Mouse (Mus musculus) heart, embryonic 14.5 days (tissue): Measurements from ENCODE around the gene Lyg2. TPM values are rescaled to one million over a fixed set of nuclear protein-coding genes. Genes with fewer than 3 reads are reported as not detected.

Experiments
- ATAC-seq: fragments of 200-750 bp; cut with Nextera tagmentation; 2 replicates; pipeline ENCODE4 v1.8.0; 2017; ENCODE audit warnings: low read depth, moderate TSS enrichment; ENCODE audit not compliant: insufficient number of reproducible peaks, insufficient read depth, low FRiP score
- H3K27ac ChIP-seq, 2 experiments: fragments of 200-500 bp in 1 of 2; fragments of 300-500 bp in 1 of 2; sonication (generic) in 1 of 2; replicated peaks in 1 of 2; 2 replicates each; pipeline ENCODE4 v1.5.1; 2012 to 2014; ENCODE audit warnings: low read depth in 2 of 2, low read length in 2 of 2, control low read depth in 1 of 2, mild to moderate bottlenecking in 1 of 2, mixed read lengths in 1 of 2; ENCODE audit not compliant: control insufficient read depth in 1 of 2, insufficient read depth in 1 of 2
- H3K27me3 ChIP-seq: fragments of 300-500 bp; sonication (generic); 2 replicates; pipeline ENCODE4 v1.6.1; 2014; ENCODE audit warnings: mild to moderate bottlenecking, low read length, control low read depth; ENCODE audit not compliant: control insufficient read depth, insufficient read depth
- H3K36me3 ChIP-seq: fragments of 300-500 bp; sonication (generic); 2 replicates; pipeline ENCODE4 v1.6.1; 2014; ENCODE audit warnings: mild to moderate bottlenecking, control low read depth, low read length, mixed read lengths; ENCODE audit not compliant: control insufficient read depth, insufficient read depth
- H3K4me1 ChIP-seq, 2 experiments: fragments of 200-500 bp in 1 of 2; fragments of 300-500 bp in 1 of 2; sonication (generic) in 1 of 2; 2 replicates each; pipeline ENCODE4 v1.6.1; 2012 to 2014; ENCODE audit warnings: low read length in 2 of 2, control low read depth in 1 of 2, mixed read lengths in 1 of 2; ENCODE audit not compliant: control insufficient read depth in 2 of 2, insufficient read depth in 2 of 2
- H3K4me2 ChIP-seq: fragments of 300-500 bp; sonication (generic); 2 replicates; pipeline ENCODE4 v1.6.1; 2014; ENCODE audit warnings: mild to moderate bottlenecking, low read length
- H3K4me3 ChIP-seq, 2 experiments: fragments of 200-500 bp in 1 of 2; fragments of 300-500 bp in 1 of 2; sonication (generic) in 1 of 2; 2 replicates each; pipeline ENCODE4 v1.5.1; 2012 to 2014; ENCODE audit warnings: low read length in 2 of 2, mild to moderate bottlenecking in 2 of 2, control low read depth in 1 of 2, low read depth in 1 of 2, moderate library complexity in 1 of 2; ENCODE audit not compliant: control insufficient read depth in 1 of 2, insufficient read depth in 1 of 2
- H3K9ac ChIP-seq: fragments of 300-500 bp; sonication (generic); 2 replicates; pipeline ENCODE4 v1.6.1; 2014; ENCODE audit warnings: mild to moderate bottlenecking, low read length
- H3K9me3 ChIP-seq: fragments of 300-500 bp; sonication (generic); 2 replicates; pipeline ENCODE4 v1.6.1; 2016; ENCODE audit warnings: low read length, control low read depth; ENCODE audit not compliant: control insufficient read depth
- WGBS: fragments of 180-500 bp; shearing (Covaris S2); extraction: QIAGEN DNeasy Blood & Tissue Kit; methylation state at CpG from one replicate; pipeline ENCODE4 v1.1.7; 2014; 5-methylcytosine and 5-hydroxymethylcytosine counted together
- polyA plus RNA-seq: library from polyadenylated mRNA; unstranded; fragments of >200 nt; fragmentation: Nextera tagmentation; extraction: Ambion mirVana; gene quantifications from 2 replicates; pipeline ENCODE4 v1.2.1, GENCODE M21; 2014

Gene Lyg2
- polyA plus RNA-seq, 1 experiment from 2014 or later: not detected

GRCm38 (mm10) chr1:37903178-37903577, 13.1 kb downstream of the Lyg2 start:
- Histone ChIP-seq H3K36me3 (peaks cover 18% of the 10 kb centered on the region), H3K4me1 (peaks cover 2 to 11% of the 10 kb centered on the region in 2 experiments; a peak in 2 of 4 replicates), H3K27ac (no peak overlapping the region), H3K27me3 (no peaks in the 10 kb centered on the region), H3K4me2 (no peak overlapping the region), H3K9ac (no peak overlapping the region), H3K9me3 (no peaks in the 10 kb centered on the region), H3K4me3 (no peak overlapping the region)
- no peak for ATAC-seq
- WGBS: 29% methylated on average over 6 of the region's 6 CpGs

GRCm38 (mm10) chr1:37900288-37900687, 16.0 kb downstream of the Lyg2 start:
- peaks cover 2 to 11% of the 10 kb centered on the region in 2 experiments; a peak in 2 of 4 replicates for H3K4me1 ChIP-seq
- H3K4me2 ChIP-seq: no peak overlapping the region
- no peak overlapping the region for H3K9ac ChIP-seq
- ATAC-seq: peak; percentile 21; the same call in 1 of the 2 replicates
- H3K36me3 ChIP-seq: peaks cover 42% of the 10 kb centered on the region
- no peaks in the 10 kb centered on the region for H3K27me3 ChIP-seq
- H3K27ac ChIP-seq: peak overlapping the region; percentile 14 to 24; a peak in 2 of 4 replicates
- H3K4me3 ChIP-seq: no peak overlapping the region
- 33% methylated on average over 6 of the region's 6 CpGs for WGBS
- no peaks in the 10 kb centered on the region for H3K9me3 ChIP-seq

DNA sequence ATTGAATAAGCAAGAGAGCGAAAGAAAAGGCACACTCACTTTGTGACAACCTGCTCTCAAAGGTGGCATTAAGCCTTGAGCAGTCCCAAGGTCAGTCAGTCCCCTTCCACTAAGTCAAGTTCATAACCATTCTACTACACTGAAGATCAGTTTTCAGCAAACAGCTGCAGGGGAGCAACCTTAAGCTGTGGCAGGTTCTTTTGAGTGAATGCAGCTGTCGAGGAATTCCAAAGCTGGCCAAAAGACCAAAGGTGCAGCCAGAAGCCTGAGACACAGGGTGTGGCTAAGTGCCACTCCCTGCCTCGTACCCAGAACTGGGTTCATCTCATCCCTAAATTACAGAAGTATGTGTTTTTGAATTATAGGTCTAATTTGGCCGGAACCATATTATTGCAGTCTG, 16.5 kb downstream of the Lyg2 start:
- H3K9ac ChIP-seq: no peak overlapping the region
- ATAC-seq: no peak
- H3K4me3 ChIP-seq: no peak overlapping the region
- peak overlapping the region; percentile 8 to 24; a peak in 2 of 4 replicates for H3K27ac ChIP-seq
- H3K4me1 ChIP-seq: peaks cover 2 to 11% of the 10 kb centered on the region in 2 experiments; a peak in 2 of 4 replicates
- no peaks in the 10 kb centered on the region for H3K27me3 ChIP-seq
- WGBS: 67% methylated on average over 4 of the region's 4 CpGs
- H3K4me2 ChIP-seq: no peak overlapping the region
- peaks cover 47% of the 10 kb centered on the region for H3K36me3 ChIP-seq
- H3K9me3 ChIP-seq: no peaks in the 10 kb centered on the region

GRCm38 (mm10) chr1:37894606-37895005, 21.7 kb downstream of the Lyg2 start:
- Histone ChIP-seq H3K9me3 (no peaks in the 10 kb centered on the region), H3K4me1 (peaks cover 0 to 13% of the 10 kb centered on the region in 2 experiments; a peak in 2 of 4 replicates), H3K27me3 (no peaks in the 10 kb centered on the region), H3K4me3 (no peak overlapping the region), H3K36me3 (peaks cover 64% of the 10 kb centered on the region), H3K9ac (no peak overlapping the region), H3K4me2 (no peak overlapping the region), H3K27ac (no peak overlapping the region)
- ATAC-seq: no peak

- no peaks in the 10 kb centered on the region for H3K27me3 ChIP-seq
- H3K9ac ChIP-seq: no peak overlapping the region
- H3K4me2 ChIP-seq: peak overlapping the region; percentile 83
- H3K4me1 ChIP-seq: peaks cover 0 to 19% of the 10 kb centered on the region in 2 experiments; a peak in 2 of 4 replicates
- no peak for ATAC-seq
- no peak overlapping the region for H3K27ac ChIP-seq
- peak overlapping the region in 1 of 2 experiments; percentile 63; a peak in 2 of 4 replicates for H3K4me3 ChIP-seq
- H3K36me3 ChIP-seq: peaks cover 37% of the 10 kb centered on the region
- H3K9me3 ChIP-seq: no peaks in the 10 kb centered on the region
- 62% methylated on average over 3 of the region's 3 CpGs for whole genome bisulfite sequencing
Observed at GRCm38 (mm10) chr1:37891400-37891799, 24.9 kb downstream of the Lyg2 start.

DNA sequence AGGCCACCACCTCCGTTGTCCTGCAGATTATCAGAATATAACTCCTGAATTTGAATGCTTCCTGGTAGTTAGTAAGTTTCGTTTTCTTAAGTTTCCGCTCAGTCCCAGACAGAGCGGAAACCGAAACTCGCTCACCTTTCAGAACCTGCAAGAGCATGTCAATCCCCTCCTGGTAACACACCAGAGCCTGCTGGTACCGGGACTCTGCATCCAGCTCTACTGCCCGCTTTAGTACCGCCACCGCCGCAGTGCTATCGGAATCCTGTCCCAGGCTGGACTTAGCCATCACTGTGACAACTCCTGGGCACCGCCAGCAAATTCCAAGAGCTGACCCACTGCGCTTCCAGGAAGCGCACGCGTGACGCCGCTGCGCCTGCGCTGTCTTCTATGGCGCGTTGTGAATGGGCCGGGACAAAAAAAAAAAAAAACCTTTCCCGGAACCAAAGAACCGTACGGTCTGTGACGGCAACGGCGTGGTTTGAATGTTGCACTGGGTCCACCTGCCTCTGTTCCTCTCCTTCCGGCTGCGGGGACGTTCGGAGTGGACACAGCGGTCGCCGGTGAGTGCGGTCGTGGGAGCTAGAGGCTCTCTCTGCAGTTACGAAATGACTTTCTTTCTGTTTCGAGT, 26.2 kb downstream of the Lyg2 start, which contains the start of the genes Mitd1 and Mrpl30:
TSS of gene Mitd1 (minus strand) at position 387 of the 628 bp plus-strand sequence.
TSS of gene Mrpl30 (plus strand) at position 453 of the 628 bp plus-strand sequence.
- H3K36me3 ChIP-seq: peaks cover 25% of the 10 kb centered on the region
- H3K4me2 ChIP-seq: peak within 1 kb of the TSS; percentile 83
- under 1% methylated on average over 41 of the region's 41 CpGs for WGBS
- no peaks in the 10 kb centered on the region for H3K27me3 ChIP-seq
- peak; percentile 78 for ATAC-seq
- H3K27ac ChIP-seq: peak within 1 kb of the TSS; percentile 70 to 92
- H3K9me3 ChIP-seq: no peaks in the 10 kb centered on the region
- peaks cover 0 to 19% of the 10 kb centered on the region in 2 experiments; a peak in 2 of 4 replicates for H3K4me1 ChIP-seq
- peak within 1 kb of the TSS; percentile 63 to 94 for H3K4me3 ChIP-seq
- H3K9ac ChIP-seq: peak within 1 kb of the TSS; percentile 78

- no peak for ATAC-seq
- Histone ChIP-seq H3K9ac (peak overlapping the region; percentile 78), H3K4me1 (peaks cover 0 to 19% of the 10 kb centered on the region in 2 experiments; a peak in 2 of 4 replicates)
Observed at GRCm38 (mm10) chr1:37889206-37889605, 27.1 kb downstream of the Lyg2 start.

More at GRCm38 (mm10) chr1:37889206-37889605, 27.1 kb downstream of the Lyg2 start:
- H3K9me3 ChIP-seq: no peaks in the 10 kb centered on the region
- no peaks in the 10 kb centered on the region for H3K27me3 ChIP-seq
- peak overlapping the region; percentile 83 for H3K4me2 ChIP-seq
- 79% methylated on average over 7 of the region's 7 CpGs for WGBS
- peak overlapping the region; percentile 63 to 94; a peak in 3 of 4 replicates for H3K4me3 ChIP-seq
- H3K36me3 ChIP-seq: peaks cover 25% of the 10 kb centered on the region
- H3K27ac ChIP-seq: no peak overlapping the region
